9 mouse cellular contexts compared by ENCODE assay signal in the genomic region with DNA sequence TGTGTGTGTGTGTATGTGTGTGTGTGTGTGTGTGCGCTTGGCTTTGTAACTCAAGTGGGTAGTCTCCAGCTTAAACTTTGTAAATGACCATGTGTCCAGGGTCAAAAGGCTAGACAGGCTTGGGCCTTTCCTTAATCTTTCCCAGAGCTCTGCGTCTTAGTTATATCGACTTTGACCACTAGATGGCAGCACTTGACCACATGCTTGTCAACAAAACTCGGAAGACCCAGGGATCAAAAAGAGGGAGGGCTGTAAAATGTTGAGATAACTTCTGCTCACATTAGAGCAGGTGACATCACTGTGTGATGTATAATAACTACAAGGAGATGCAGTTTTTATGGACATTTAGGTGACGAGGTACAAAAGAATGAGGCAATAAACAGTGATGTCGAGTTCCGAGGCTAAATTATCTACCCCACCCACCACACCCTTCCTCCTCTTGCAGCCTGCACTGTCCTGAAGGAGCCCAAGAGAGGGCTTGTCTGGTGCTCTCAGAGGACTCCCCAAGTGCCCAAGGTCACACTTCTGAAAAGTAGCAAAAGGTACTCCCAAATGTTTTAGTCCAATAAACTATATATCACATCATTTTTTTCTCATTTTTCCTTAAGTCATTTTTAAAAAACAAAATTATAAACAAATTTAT. TPM values are rescaled to one million over a fixed set of nuclear protein-coding genes. Genes with fewer than 3 reads are reported as not detected.
A peak's percentile ranks its signal among the peaks of the same experiment; 100 is the strongest.
DNase-seq lines count a peak whose midpoint lies in the region; ATAC-seq and TF ChIP-seq lines count a peak whose summit lies in the region.
"Had no signal": no experiment of that assay in that cellular context is flagged by ENCODE, and none has a peak within 500 bp of the region (broad histone marks: within the 10 kb centered on the region; RNA-seq: fewer than 3 reads in every experiment).

No protein-coding gene starts in this region.

- DNase-seq in ES-CJ7 (ENCODE audit: low read depth, low spot score): peak; percentile 72
- peak; percentile 85 for DNase-seq in brain, embryonic 14.5 days (ENCODE audit: low read depth)
- peak; percentile 70 for DNase-seq in forebrain, embryonic 10.5 days (ENCODE audit: extremely low spot score, low spot score)
- peak; percentile 71 to 88 for DNase-seq in heart, postnatal 14 days
- peak; percentile 80 to 85 for DNase-seq in kidney, postnatal 36 days
- peak; percentile 4 to 46 (median 17) for DNase-seq in liver, embryonic 14.5 days (ENCODE audit: low read depth in 3 of 3, low spot score in 3 of 3)
- DNase-seq in thymus, postnatal 36 days: peak; percentile 20 to 41

- no peak overlapping the region for H3K27ac ChIP-seq in forebrain, embryonic 10.5 days
- no peak overlapping the region for H3K27ac ChIP-seq in liver, embryonic 14.5 days
- H3K27ac ChIP-seq in neural tube, embryonic 13.5 days (replicated peaks): no peak overlapping the region

- no peaks in the 10 kb centered on the region for H3K36me3 ChIP-seq in forebrain, embryonic 10.5 days (replicated peaks)
- H3K36me3 ChIP-seq in liver, embryonic 14.5 days (replicated peaks; ENCODE audit: control insufficient read depth, insufficient read depth, low read depth): no peaks in the 10 kb centered on the region
- no peaks in the 10 kb centered on the region for H3K36me3 ChIP-seq in neural tube, embryonic 13.5 days

- peak; percentile 82; the same call in 1 of the 2 replicates for TF ChIP-seq CTCF in brain, embryonic 14.5 days (IDR thresholded peaks at IDR 0.05; ENCODE audit: borderline replicate concordance, extremely low read depth, insufficient read depth, insufficient read length)
- TF ChIP-seq CTCF in liver, embryonic 14.5 days (IDR thresholded peaks at IDR 0.05; ENCODE audit: low read depth): peak; percentile 79

- no peak overlapping the region for H3K9ac ChIP-seq in liver, embryonic 14.5 days (replicated peaks)
- H3K9ac ChIP-seq in neural tube, embryonic 13.5 days: no peak overlapping the region

- H3K27me3 ChIP-seq in forebrain, embryonic 10.5 days (ENCODE audit: poor library complexity, severe bottlenecking): no peaks in the 10 kb centered on the region
- H3K27me3 ChIP-seq in liver, embryonic 14.5 days (ENCODE audit: control insufficient read depth, insufficient read depth, low read length): no peaks in the 10 kb centered on the region
- no peaks in the 10 kb centered on the region for H3K27me3 ChIP-seq in neural tube, embryonic 13.5 days

- no peaks in the 10 kb centered on the region for H3K9me3 ChIP-seq in forebrain, embryonic 10.5 days
- no peaks in the 10 kb centered on the region for H3K9me3 ChIP-seq in liver, embryonic 14.5 days (ENCODE audit: control insufficient read depth, low read length)
- no peaks in the 10 kb centered on the region for H3K9me3 ChIP-seq in neural tube, embryonic 13.5 days

- WGBS in forebrain, embryonic 10.5 days: 22% methylated on average over 7 of the region's 7 CpGs
- WGBS in liver, embryonic 14.5 days (ENCODE audit: insufficient replicate concordance): 3% methylated on average over 7 of the region's 7 CpGs
- WGBS in neural tube, embryonic 13.5 days: 11% methylated on average over 7 of the region's 7 CpGs

- no peak for TF ChIP-seq POLR2A in brain, embryonic 14.5 days (IDR thresholded peaks at IDR 0.05; ENCODE audit: borderline replicate concordance, extremely low read depth, insufficient read depth, insufficient read length, poor library complexity, severe bottlenecking)

- H3K4me1 ChIP-seq in forebrain, embryonic 10.5 days: peaks cover 4% of the 10 kb centered on the region; the same call in 1 of the 2 replicates
- no peaks in the 10 kb centered on the region for H3K4me1 ChIP-seq in liver, embryonic 14.5 days (replicated peaks; ENCODE audit: control insufficient read depth in 2 of 2, insufficient read depth in 2 of 2, low read length in 1 of 2)
- no peaks in the 10 kb centered on the region for H3K4me1 ChIP-seq in neural tube, embryonic 13.5 days (replicated peaks)

- H3K4me3 ChIP-seq in forebrain, embryonic 10.5 days: no peak overlapping the region
- no peak overlapping the region for H3K4me3 ChIP-seq in liver, embryonic 14.5 days (ENCODE audit: insufficient read depth in 1 of 2, low read depth in 2 of 2, low read length in 2 of 2)
- H3K4me3 ChIP-seq in neural tube, embryonic 13.5 days: no peak overlapping the region

- H3K4me2 ChIP-seq in liver, embryonic 14.5 days (ENCODE audit: low read depth): peak overlapping the region; percentile 32
- H3K4me2 ChIP-seq in neural tube, embryonic 13.5 days: no peak overlapping the region; the same call in 1 of the 2 replicates

- no peak for ATAC-seq in liver, embryonic 14.5 days (ENCODE audit: insufficient read depth)
- ATAC-seq in neural tube, embryonic 13.5 days (ENCODE audit: low read depth): peak; percentile 77

- intact Hi-C loops in heart, postnatal 14 days (cut with DNase I): loop anchor here (5.0 to 10.0 kb wide), 4 partner anchors 100 to 377 kb away; partner anchors contain the start of gene Arpp19

- no peak for TF ChIP-seq EP300 in liver, embryonic 14.5 days (IDR thresholded peaks at IDR 0.05; ENCODE audit: low read depth)

RNA-seq across cellular contexts. Expression of gene Onecut1, which starts 43.3 kb away (rescaled TPM):
- 2.2 and 5.8 TPM in 2 replicates for polyA plus RNA-seq in brain, embryonic 14.5 days (2012; rRNA removed)
- 0.92 and 1.2 TPM in 2 replicates for polyA plus RNA-seq in forebrain, embryonic 10.5 days (2016; fragmentation: Nextera tagmentation; extraction: Ambion mirVana)
- not detected for total RNA-seq in heart, postnatal 14 days (2021)
- 0.84 and 1.1 TPM in 2 replicates for polyA plus RNA-seq in liver, embryonic 14.5 days (2012; rRNA removed)
- 0.77 and 1.6 TPM in 2 replicates for polyA plus RNA-seq in liver, embryonic 14.5 days (2014; fragmentation: Nextera tagmentation; extraction: Ambion mirVana)
- 6.6 and 7.8 TPM in 2 replicates for polyA plus RNA-seq in neural tube, embryonic 13.5 days (2015; fragmentation: Nextera tagmentation; extraction: Ambion mirVana)
- polyA plus RNA-seq: heart, embryonic 16.5 days had no signal

RNA-seq across cellular contexts. Expression of gene Fam214a, which starts 47.7 kb away (rescaled TPM):
- 21.5 and 25.4 TPM in 2 replicates for polyA plus RNA-seq in brain, embryonic 14.5 days (2012; rRNA removed)
- polyA plus RNA-seq in forebrain, embryonic 10.5 days (2016; fragmentation: Nextera tagmentation; extraction: Ambion mirVana): 8.0 and 10.3 TPM in 2 replicates
- total RNA-seq in heart, postnatal 14 days (2021): 10 to 100 TPM; 26.7 to 36.3 TPM
- polyA plus RNA-seq in liver, embryonic 14.5 days (2012; rRNA removed): 0.78 TPM in 2 replicates
- polyA plus RNA-seq in liver, embryonic 14.5 days (2014; fragmentation: Nextera tagmentation; extraction: Ambion mirVana): 1.5 TPM in 2 replicates
- polyA plus RNA-seq in neural tube, embryonic 13.5 days (2015; fragmentation: Nextera tagmentation; extraction: Ambion mirVana): 24.8 and 27.0 TPM in 2 replicates

Comparison
In these comparisons a context has a peak if more than half of its experiments do, and no peak if none do; other contexts are left out.
1. DNase-seq: peak in every context shown above with its lines; median percentile 85 in brain, embryonic 14.5 days; 82 in kidney, postnatal 36 days; 80 in heart, postnatal 14 days; 72 in ES-CJ7; 70 in forebrain, embryonic 10.5 days; 30 in thymus, postnatal 36 days; 17 in liver, embryonic 14.5 days.